Mouse (Mus musculus) CH12.LX (cell line): ENCODE results near the gene Thap2. TPM values are rescaled to one million over a fixed set of nuclear protein-coding genes. Genes with fewer than 3 reads are reported as not detected.
A peak's percentile ranks its signal among the peaks of the same experiment; 100 is the strongest.

Source experiments
- DNase-seq: peaks from one replicate; pipeline ENCODE4 v3.0.0-alpha.2; 2013; ENCODE audit errors: extremely low read depth
- H3K27ac ChIP-seq: 2 replicates; pipeline ENCODE4 v1.5.1; 2012; ENCODE audit warnings: low read depth, mild to moderate bottlenecking, control low read depth, moderate library complexity; ENCODE audit not compliant: insufficient read depth
- H3K27me3 ChIP-seq: replicated peaks from 2 replicates; pipeline ENCODE3; 2012; ENCODE audit warnings: inconsistent platforms
- H3K36me3 ChIP-seq, 2 experiments: replicated peaks in 1 of 2; 2 replicates each; pipeline versions ENCODE3 to v1.6.1; 2012; ENCODE audit warnings: inconsistent platforms in 1 of 2, low read length in 1 of 2, mild to moderate bottlenecking in 1 of 2, mixed read lengths in 1 of 2, moderate library complexity in 1 of 2; ENCODE audit not compliant: control insufficient read depth in 1 of 2, insufficient read depth in 1 of 2
- H3K4me1 ChIP-seq, 2 experiments: 2 replicates each; pipeline ENCODE4 v1.6.1; 2012; ENCODE audit warnings: inconsistent platforms in 1 of 2, moderate library complexity in 1 of 2; ENCODE audit not compliant: insufficient read depth in 2 of 2, control insufficient read depth in 1 of 2
- H3K4me2 ChIP-seq: 2 replicates; pipeline ENCODE4 v1.6.1; 2012; ENCODE audit warnings: low read depth, mild to moderate bottlenecking, control low read depth; ENCODE audit not compliant: poor library complexity, insufficient read depth, severe bottlenecking
- H3K4me3 ChIP-seq, 3 experiments: fragments of 150-350 bp in 1 of 3; sonication (generic) in 1 of 3; replicated peaks in 1 of 3; 2 replicates each; pipeline versions ENCODE3 to v1.5.1; 2011 to 2012; ENCODE audit warnings: low read depth in 2 of 3, low read length in 2 of 3, mild to moderate bottlenecking in 2 of 3, moderate library complexity in 2 of 3, control low read depth in 1 of 3, improper control_type of control experiment in 1 of 3, inconsistent platforms in 1 of 3, mixed read lengths in 1 of 3; ENCODE audit not compliant: poor library complexity in 1 of 3
- H3K79me2 ChIP-seq: replicated peaks from 2 replicates; pipeline ENCODE4 v1.6.1; 2012; ENCODE audit warnings: mild to moderate bottlenecking, moderate library complexity; ENCODE audit not compliant: control insufficient read depth, poor library complexity, insufficient read depth, severe bottlenecking; ENCODE audit errors: extremely low read depth
- H3K9ac ChIP-seq: 2 replicates; pipeline ENCODE4 v1.6.1; 2012; ENCODE audit warnings: low read depth, mild to moderate bottlenecking, control low read depth, moderate library complexity; ENCODE audit not compliant: insufficient read depth
- H3K9me3 ChIP-seq: replicated peaks from 2 replicates; pipeline ENCODE3; 2012; ENCODE audit warnings: low read length, inconsistent platforms, mixed read lengths
- BHLHE40 ChIP-seq: IDR thresholded peaks from 2 replicates; pipeline ENCODE4 v1.6.1; 2011; ENCODE audit warnings: mild to moderate bottlenecking, low read depth, low read length, improper control_type of control experiment
- CHD1 ChIP-seq: IDR thresholded peaks from 2 replicates; pipeline ENCODE4 v1.6.1; 2012; ENCODE audit warnings: low read depth, low read length, improper control_type of control experiment, inconsistent platforms
- CHD2 ChIP-seq: IDR thresholded peaks from 2 replicates; pipeline ENCODE4 v1.6.1; 2011; ENCODE audit warnings: low read length, improper control_type of control experiment
- CTCF ChIP-seq, 2 experiments: IDR thresholded peaks in 1 of 2; conservative IDR thresholded peaks in 1 of 2; 2 replicates each; pipeline ENCODE4 v1.5.1; 2011 to 2012; ENCODE audit warnings: low read depth in 2 of 2, low read length in 2 of 2, improper control_type of control experiment in 1 of 2, inconsistent platforms in 1 of 2, mild to moderate bottlenecking in 1 of 2, moderate library complexity in 1 of 2
- E2F4 ChIP-seq: IDR thresholded peaks from 2 replicates; pipeline ENCODE4 v1.6.1; 2011; ENCODE audit warnings: low read depth, low read length, improper control_type of control experiment; ENCODE audit not compliant: insufficient replicate concordance
- ELF1 ChIP-seq: IDR thresholded peaks from 2 replicates; pipeline ENCODE4 v1.6.1; 2014; ENCODE audit warnings: low read depth, mild to moderate bottlenecking, inconsistent platforms, low read length, improper control_type of control experiment
- EP300 ChIP-seq: IDR thresholded peaks from 2 replicates; pipeline ENCODE4 v1.6.1; 2011; ENCODE audit warnings: low read length, improper control_type of control experiment
- GABPA ChIP-seq: IDR thresholded peaks from 2 replicates; pipeline ENCODE4 v1.6.1; 2012; ENCODE audit warnings: low read depth, low read length, improper control_type of control experiment, inconsistent platforms; ENCODE audit not compliant: insufficient replicate concordance
- IRF4 ChIP-seq: IDR thresholded peaks from 2 replicates; pipeline ENCODE4 v1.6.1; 2014; ENCODE audit warnings: low read depth, mild to moderate bottlenecking, inconsistent platforms, low read length, improper control_type of control experiment
- JUN ChIP-seq: IDR thresholded peaks from 2 replicates; pipeline ENCODE4 v1.6.1; 2011; ENCODE audit warnings: low read depth, mild to moderate bottlenecking, low read length, improper control_type of control experiment, moderate library complexity; ENCODE audit not compliant: insufficient read depth
- KAT2A ChIP-seq: IDR thresholded peaks from 2 replicates; pipeline ENCODE4 v1.6.1; 2012; ENCODE audit warnings: low read length, improper control_type of control experiment, inconsistent platforms; ENCODE audit not compliant: insufficient replicate concordance
- MAFK ChIP-seq: IDR thresholded peaks from 2 replicates; pipeline ENCODE4 v1.6.1; 2011; ENCODE audit warnings: low read length, improper control_type of control experiment; ENCODE audit not compliant: insufficient replicate concordance
- MAX ChIP-seq: IDR thresholded peaks from 2 replicates; pipeline ENCODE4 v1.6.1; 2011; ENCODE audit warnings: low read length, improper control_type of control experiment
- MAZ ChIP-seq: IDR thresholded peaks from 2 replicates; pipeline ENCODE4 v1.6.1; 2012; ENCODE audit warnings: low read depth, mild to moderate bottlenecking, inconsistent platforms, low read length, improper control_type of control experiment, moderate library complexity
- MEF2A ChIP-seq: IDR thresholded peaks from 2 replicates; pipeline ENCODE4 v1.6.1; 2014; ENCODE audit warnings: low read depth, mild to moderate bottlenecking, inconsistent platforms, low read length, improper control_type of control experiment, borderline replicate concordance
- MXI1 ChIP-seq: IDR thresholded peaks from 2 replicates; pipeline ENCODE4 v1.6.1; 2011; ENCODE audit warnings: mild to moderate bottlenecking, low read depth, low read length, improper control_type of control experiment
- MYC ChIP-seq: IDR thresholded peaks from 2 replicates; pipeline ENCODE4 v1.6.1; 2011; ENCODE audit warnings: low read depth, mild to moderate bottlenecking, improper control_type of control experiment, low read length
- NRF1 ChIP-seq: IDR thresholded peaks from 2 replicates; pipeline ENCODE4 v1.6.1; 2014; ENCODE audit warnings: low read depth, mild to moderate bottlenecking, inconsistent platforms, low read length, improper control_type of control experiment, moderate library complexity
- PAX5 ChIP-seq: IDR thresholded peaks from 2 replicates; pipeline ENCODE4 v1.6.1; 2012; ENCODE audit warnings: low read length, inconsistent platforms, mixed read lengths
- POLR2A ChIP-seq: IDR thresholded peaks from 2 replicates; pipeline ENCODE4 v1.6.1; 2011; ENCODE audit warnings: low read depth, mild to moderate bottlenecking, improper control_type of control experiment, low read length
- RAD21 ChIP-seq: IDR thresholded peaks from 2 replicates; pipeline ENCODE4 v1.6.1; 2011; ENCODE audit warnings: low read depth, mild to moderate bottlenecking, low read length, improper control_type of control experiment, moderate library complexity
- RCOR1 ChIP-seq: conservative IDR thresholded peaks from 2 replicates; pipeline ENCODE4 v1.6.1; 2012; ENCODE audit warnings: low read depth, mild to moderate bottlenecking, inconsistent platforms, low read length, improper control_type of control experiment
- SMC3 ChIP-seq: IDR thresholded peaks from 2 replicates; pipeline ENCODE4 v1.6.1; 2011; ENCODE audit warnings: low read depth, low read length, improper control_type of control experiment
- TBP ChIP-seq: conservative IDR thresholded peaks from 2 replicates; pipeline ENCODE4 v1.6.1; 2011; ENCODE audit warnings: low read depth, low read length, improper control_type of control experiment
- TCF12 ChIP-seq: IDR thresholded peaks from 2 replicates; pipeline ENCODE4 v1.6.1; 2014; ENCODE audit warnings: low read depth, mild to moderate bottlenecking, inconsistent platforms, low read length, improper control_type of control experiment
- UBTF ChIP-seq: IDR thresholded peaks from 2 replicates; pipeline ENCODE4 v1.6.1; 2012; ENCODE audit warnings: low read depth, mild to moderate bottlenecking, inconsistent platforms, low read length, improper control_type of control experiment, moderate library complexity
- USF2 ChIP-seq: conservative IDR thresholded peaks from 2 replicates; pipeline ENCODE4 v1.6.1; 2011; ENCODE audit warnings: low read depth, low read length, improper control_type of control experiment
- ZC3H11A ChIP-seq: IDR thresholded peaks from 2 replicates; pipeline ENCODE4 v1.6.1; 2012; ENCODE audit warnings: low read depth, mild to moderate bottlenecking, inconsistent platforms, low read length, improper control_type of control experiment
- ZKSCAN1 ChIP-seq: IDR thresholded peaks from 2 replicates; pipeline ENCODE4 v1.6.1; 2012; ENCODE audit warnings: low read depth, inconsistent platforms, low read length, improper control_type of control experiment, borderline replicate concordance
- ZMIZ1 ChIP-seq: IDR thresholded peaks from 2 replicates; pipeline ENCODE4 v1.6.1; 2012; ENCODE audit warnings: low read depth, mild to moderate bottlenecking, inconsistent platforms, low read length, improper control_type of control experiment
- dilution Hi-C: fragments of 300-500 bp; cut with MboI; formaldehyde crosslinking; loops from 2 replicates; pipeline ENCODE4 v1.14.3; 2020; ENCODE audit warnings: low sequenced_read_pairs; ENCODE audit not compliant: extremely low pct_unique_long_range_greater_than_20kb, extremely low pct_ligation_motif_present
- in situ Hi-C: fragments of 300-500 bp; cut with MboI; formaldehyde crosslinking; loops from 3 replicates; pipeline ENCODE4 v1.14.3; 2019; ENCODE audit warnings: low sequenced_read_pairs, low pct_ligation_motif_present, low pct_unique_long_range_greater_than_20kb, mixed read lengths
- polyA plus RNA-seq: library from polyadenylated mRNA; unstranded; fragments of >175 nt; gene quantifications from 2 replicates; pipeline ENCODE4 v1.2.1, GENCODE M21; 2012; ENCODE audit warnings: low read depth; ENCODE audit not compliant: insufficient read length
- total RNA-seq, 2 experiments: library from RNA; depleted of rRNA; stranded (reverse); fragments of 300-350 nt in 1 of 2; fragments of >200 nt in 1 of 2; gene quantifications; 2 replicates each; pipeline ENCODE4 v1.2.3; 2012 to 2014

Gene Thap2
- total and polyA plus RNA-seq, 3 experiments, result 4.8 to 11.3 (median 7.9) TPM

GRCm38 (mm10) chr10:115362623-115362964 is 21.6 kb downstream of the Thap2 start:
- Histone ChIP-seq H3K36me3 (peaks cover 2 to 11% of the 10 kb centered on the region in 2 experiments), H3K9me3 (no peaks in the 10 kb centered on the region), H3K79me2 (peaks cover 10% of the 10 kb centered on the region; the same call in 1 of the 2 replicates), H3K4me3 (peak overlapping the region; percentile 46 to 63 (median 54)), H3K9ac (peak overlapping the region; percentile 73), H3K4me2 (peak overlapping the region; percentile 71), H3K27ac (peak overlapping the region; percentile 83)
- dilution Hi-C loops, result no loop called here
- in situ Hi-C loops, result no loop called here
- no peak for DNase-seq
- TF ChIP-seq RAD21, result no peak
- TF ChIP-seq KAT2A, result no peak
- no peak for TF ChIP-seq TBP
- TF ChIP-seq IRF4, result no peak
- TF ChIP-seq GABPA, result no peak
- no peak for TF ChIP-seq E2F4
- TF ChIP-seq CTCF (conservative IDR thresholded peaks at IDR 0.05 in 1 of 2, IDR thresholded peaks at IDR 0.05 in 1 of 2; ENCODE audit: low read depth in 2 of 2, low read length in 2 of 2), result no peak
- no peak for TF ChIP-seq RCOR1
- no peak for TF ChIP-seq CHD1
- TF ChIP-seq MAX, result no peak
- TF ChIP-seq UBTF, result no peak; the same call in 1 of the 2 replicates
- TF ChIP-seq MAZ, result no peak
- TF ChIP-seq POLR2A, result no peak
- TF ChIP-seq EP300, result no peak
- TF ChIP-seq ZC3H11A, result no peak
- TF ChIP-seq, all 38 proteins: peak for 0
- Histone ChIP-seq H3K27me3 (no peaks in the 10 kb centered on the region), H3K4me1 (peaks cover 23 to 51% of the 10 kb centered on the region in 2 experiments)

- H3K27me3 ChIP-seq, result no peaks in the 10 kb centered on the region
- dilution Hi-C loops (no loop called here), in situ Hi-C loops (no loop called here)
- no peaks in the 10 kb centered on the region for H3K9me3 ChIP-seq
- peak within 1 kb of the TSS; percentile 83 for H3K27ac ChIP-seq
- H3K4me2 ChIP-seq, result peak within 1 kb of the TSS; percentile 78
- peak; percentile 96 for DNase-seq
- H3K79me2 ChIP-seq, result peaks cover 10% of the 10 kb centered on the region; the same call in 1 of the 2 replicates
- peak within 1 kb of the TSS; percentile 90 for H3K9ac ChIP-seq
- H3K4me3 ChIP-seq, result peak within 1 kb of the TSS; percentile 62 to 90 (median 66)
- H3K36me3 ChIP-seq, result peaks cover 7 to 16% of the 10 kb centered on the region in 2 experiments
- H3K4me1 ChIP-seq, result peaks cover 23 to 51% of the 10 kb centered on the region in 2 experiments
- TF ChIP-seq MYC, result peak; percentile 35; the same call in 1 of the 2 replicates
- no peak for TF ChIP-seq RCOR1
- TF ChIP-seq TCF12, result peak; percentile 80
- peak; percentile 93 for TF ChIP-seq USF2
- TF ChIP-seq ZMIZ1, result peak; percentile 77
- TF ChIP-seq KAT2A, result no peak
- TF ChIP-seq JUN, result no peak
- TF ChIP-seq ELF1, result peak; percentile 87
- no peak for TF ChIP-seq MAFK
- TF ChIP-seq MXI1, result peak; percentile 62; the same call in 1 of the 2 replicates
- no peak for TF ChIP-seq CHD2
- TF ChIP-seq MAZ, result peak; percentile 84; the same call in 1 of the 2 replicates
- TF ChIP-seq POLR2A, result peak; percentile 86
- TF ChIP-seq E2F4, result no peak
- peak; percentile 96 for TF ChIP-seq NRF1
- TF ChIP-seq CHD1, result peak; percentile 55; the same call in 1 of the 2 replicates
- TF ChIP-seq ZC3H11A, result no peak
- TF ChIP-seq PAX5, result no peak
- no peak for TF ChIP-seq ZKSCAN1
- TF ChIP-seq TBP, result peak; percentile 77; the same call in 1 of the 2 replicates
- TF ChIP-seq SMC3, result no peak
- peak; percentile 72; the same call in 1 of the 2 replicates for TF ChIP-seq MEF2A
- TF ChIP-seq BHLHE40, result peak; percentile 96
Measured at GRCm38 (mm10) chr10:115361840-115362622, 22.2 kb downstream of the Thap2 start, which contains the start of gene Tmem19. Gene Tmem19, minus strand, starts transcription at chr10:115362501.
